Comparison of ENCODE assay signal across 10 mouse cellular contexts in genomic region chr5:112655529-112655928, GRCm38 (mm10).
DNase-seq lines count a peak whose midpoint lies in the region; ATAC-seq lines count a peak whose summit lies in the region.
"Had no signal": no experiment of that assay in that cellular context is flagged by ENCODE, and none has a peak within 500 bp of the region (broad histone marks: within the 10 kb centered on the region; RNA-seq: fewer than 3 reads in every experiment).

No protein-coding gene starts in this region.

- no peak overlapping the region for H3K9ac ChIP-seq in kidney, embryonic 14.5 days (ENCODE audit: low read depth, low read length)
- H3K9ac ChIP-seq in hindbrain, embryonic 11.5 days (ENCODE audit: low read depth, low read length) = 0 out of 2 replicates have a peak overlapping the region, but pooled peaks have one; percentile 23
- 0 out of 2 replicates have a peak overlapping the region, but pooled peaks have one; percentile 16 for H3K9ac ChIP-seq in midbrain, embryonic 12.5 days (replicated peaks)

- DNase-seq in kidney, postnatal 14 days = no peak
- peak; percentile 32 for DNase-seq in embryo, embryonic 9.5 days (ENCODE audit: extremely low spot score)
- peak; percentile 39 for DNase-seq in hindbrain, embryonic 11.5 days (ENCODE audit: low spot score)
- DNase-seq in adrenal gland, postnatal 36 days = no peak
- DNase-seq in layer of hippocampus, postnatal 25 days (ENCODE audit: extremely low spot score in 1 of 2, low spot score in 1 of 2) = no peak
- no peak for DNase-seq in spleen, postnatal 14 days (ENCODE audit: low spot score in 2 of 2)
- DNase-seq: heart, postnatal 14 days had no signal

- no peak overlapping the region for H3K27ac ChIP-seq in kidney, embryonic 14.5 days (ENCODE audit: low read depth, low read length)
- no peak overlapping the region for H3K27ac ChIP-seq in hindbrain, embryonic 11.5 days (ENCODE audit: low read depth, low read length)
- H3K27ac ChIP-seq in midbrain, embryonic 12.5 days (replicated peaks) = peak overlapping the region; percentile 25; the same call in 1 of the 2 replicates

- peaks cover 9% of the 10 kb centered on the region; the same call in 1 of the 2 replicates for H3K4me1 ChIP-seq in kidney, embryonic 14.5 days (ENCODE audit: control insufficient read depth, insufficient read depth, low read length)
- H3K4me1 ChIP-seq in hindbrain, embryonic 11.5 days (replicated peaks; ENCODE audit: control insufficient read depth, insufficient read depth, low read length) = peaks cover 10% of the 10 kb centered on the region
- H3K4me1 ChIP-seq in midbrain, embryonic 12.5 days = peaks cover 35% of the 10 kb centered on the region
- H3K4me1 ChIP-seq: megakaryocyte, embryonic 14.5 days had no signal

- H3K36me3 ChIP-seq in kidney, embryonic 14.5 days (ENCODE audit: control insufficient read depth, insufficient read depth, low read length) = no peaks in the 10 kb centered on the region
- H3K36me3 ChIP-seq in hindbrain, embryonic 11.5 days (ENCODE audit: control insufficient read depth, insufficient read depth, low read length) = no peaks in the 10 kb centered on the region
- no peaks in the 10 kb centered on the region for H3K36me3 ChIP-seq in midbrain, embryonic 12.5 days

- peak overlapping the region; percentile 34 for H3K4me2 ChIP-seq in kidney, embryonic 14.5 days (replicated peaks; ENCODE audit: low read depth, low read length)
- peak overlapping the region; percentile 42 for H3K4me2 ChIP-seq in hindbrain, embryonic 11.5 days (replicated peaks; ENCODE audit: low read depth, low read length)
- peak overlapping the region; percentile 52 for H3K4me2 ChIP-seq in midbrain, embryonic 12.5 days (replicated peaks)

- 3% methylated on average over 14 of the region's 14 CpGs for WGBS in kidney, embryonic 14.5 days
- 2% methylated on average over 14 of the region's 14 CpGs for WGBS in hindbrain, embryonic 11.5 days
- WGBS in midbrain, embryonic 12.5 days = 2% methylated on average over 14 of the region's 14 CpGs

- no peaks in the 10 kb centered on the region for H3K9me3 ChIP-seq in kidney, embryonic 14.5 days (ENCODE audit: control insufficient read depth, low read length)
- H3K9me3 ChIP-seq in hindbrain, embryonic 11.5 days (ENCODE audit: control insufficient read depth, low read length) = no peaks in the 10 kb centered on the region
- no peaks in the 10 kb centered on the region for H3K9me3 ChIP-seq in midbrain, embryonic 12.5 days
- H3K9me3 ChIP-seq: megakaryocyte, embryonic 14.5 days had no signal

- H3K4me3 ChIP-seq in kidney, embryonic 14.5 days (ENCODE audit: low read length) = peak overlapping the region; percentile 0; the same call in 1 of the 2 replicates
- H3K4me3 ChIP-seq in hindbrain, embryonic 11.5 days (ENCODE audit: low read depth, low read length) = peak overlapping the region; percentile 25
- H3K4me3 ChIP-seq in midbrain, embryonic 12.5 days = peak overlapping the region; percentile 22
- H3K4me3 ChIP-seq: megakaryocyte, embryonic 14.5 days had no signal

- H3K27me3 ChIP-seq in kidney, embryonic 14.5 days (ENCODE audit: control insufficient read depth, insufficient read depth, low read length) = peaks cover 5% of the 10 kb centered on the region; the same call in 1 of the 2 replicates
- H3K27me3 ChIP-seq in hindbrain, embryonic 11.5 days (ENCODE audit: control insufficient read depth, insufficient read depth, low read length) = peaks cover 2% of the 10 kb centered on the region; the same call in 1 of the 2 replicates
- H3K27me3 ChIP-seq in midbrain, embryonic 12.5 days = peaks cover 19% of the 10 kb centered on the region; the same call in 1 of the 2 replicates

- peak; percentile 30; the same call in 1 of the 2 replicates for ATAC-seq in kidney, embryonic 14.5 days (ENCODE audit: low FRiP score, low TSS enrichment)
- peak; percentile 77 for ATAC-seq in hindbrain, embryonic 11.5 days (ENCODE audit: low FRiP score)
- ATAC-seq in midbrain, embryonic 12.5 days (ENCODE audit: low FRiP score, low read depth) = peak; percentile 80

Comparison
In these comparisons a context has a peak if more than half of its experiments do, and no peak if none do; other contexts are left out.
1. ATAC-seq: peak in every context shown above with its lines; median percentile 80 in midbrain, embryonic 12.5 days; 77 in hindbrain, embryonic 11.5 days; 30 in kidney, embryonic 14.5 days.
2. DNase-seq: peak in embryo, embryonic 9.5 days (single experiment) and hindbrain, embryonic 11.5 days (single experiment); none in kidney, postnatal 14 days (single experiment), adrenal gland, postnatal 36 days (0 of 2), layer of hippocampus, postnatal 25 days (0 of 2) and spleen, postnatal 14 days (0 of 2).
3. Peak in every context shown above with its lines, with median percentiles within 50 percentile points of each other: H3K4me2 ChIP-seq and H3K4me3 ChIP-seq.